Mouse (Mus musculus) adrenal gland, adult 2 months (tissue): ENCODE data around the gene Lenep. TPM values are rescaled to one million over a fixed set of nuclear protein-coding genes. Genes with fewer than 3 reads are reported as not detected.

Source experiments
- DNase-seq: peaks from one replicate; pipeline ENCODE4 v3.0.0; 2021
- polyA plus RNA-seq: library from polyadenylated mRNA; depleted of rRNA; stranded (reverse); fragments of >200 nt; gene quantifications from 2 replicates; pipeline ENCODE4 v1.2.3, GENCODE M21; 2012; rRNA removed
- total RNA-seq, 2 experiments: library from RNA; stranded (reverse); gene quantifications; 2 replicates each; pipeline ENCODE4 v1.2.3; 2021

Lenep gene
- total and polyA plus RNA-seq, 3 experiments = 0.58 to 1.8 (median 1.7) TPM

- peak; percentile 83 for DNase-seq
Observed at GRCm38 (mm10) chr3:89378394-89379067, 24.1 kb downstream of the Lenep start.

- DNase-seq = no peak
Observed at GRCm38 (mm10) chr3:89377831-89378230, 24.8 kb downstream of the Lenep start.

GRCm38 (mm10) chr3:89373581-89374231, 28.9 kb downstream of the Lenep start:
- DNase-seq = no peak

- DNase-seq = no peak
Observed at GRCm38 (mm10) chr3:89367338-89367737, 35.3 kb downstream of the Lenep start.

GRCm38 (mm10) chr3:89365486-89366414, 36.8 kb downstream of the Lenep start:
- no peak for DNase-seq

- no peak for DNase-seq
Observed at GRCm38 (mm10) chr3:89365153-89365485, 37.5 kb downstream of the Lenep start, which contains the start of gene Dcst1. Gene Dcst1 (minus strand): TSS chr3:89365253.

- DNase-seq = no peak
Observed at GRCm38 (mm10) chr3:89364631-89365030, 38.0 kb downstream of the Lenep start.

GRCm38 (mm10) chr3:89361675-89362074, 40.9 kb downstream of the Lenep start, which contains the start of gene Dcst2:
Gene Dcst2 (plus strand): TSS chr3:89361975.
- DNase-seq = no peak

- DNase-seq = no peak
Observed at GRCm38 (mm10) chr3:89360237-89360636, 42.4 kb downstream of the Lenep start.

GRCm38 (mm10) chr3:89359630-89360029, 43.0 kb downstream of the Lenep start:
- DNase-seq = no peak

GRCm38 (mm10) chr3:89356029-89356428, 46.6 kb downstream of the Lenep start:
- DNase-seq = no peak

GRCm38 (mm10) chr3:89355512-89355902, 47.1 kb downstream of the Lenep start:
- no peak for DNase-seq

- peak; percentile 89 for DNase-seq
Observed at GRCm38 (mm10) chr3:89354816-89355511, 47.6 kb downstream of the Lenep start.

GRCm38 (mm10) chr3:89351271-89351670, 51.3 kb downstream of the Lenep start:
- DNase-seq = no peak

Other genes starting within 250 kb of the Lenep start
- gene Hcn3, start 242.6 kb downstream of the Lenep start, total RNA-seq = 1 to 10 TPM; 2.4 to 6.6 TPM
- gene Hcn3, start 242.6 kb downstream of the Lenep start, polyA plus RNA-seq = 20.9 and 34.5 TPM in 2 replicates
- 10 to 100 TPM; 39.3 to 73.3 TPM for gene Clk2, start 238.0 kb downstream of the Lenep start, total RNA-seq
- gene Clk2, start 238.0 kb downstream of the Lenep start, polyA plus RNA-seq = 52.2 and 63.4 TPM in 2 replicates
- 100 to 1,000 TPM in 1 of 2 experiments, 10 to 100 TPM in 1; 87.1 to 104 TPM for gene Scamp3, start 225.3 kb downstream of the Lenep start, total RNA-seq
- 234 and 299 TPM in 2 replicates for gene Scamp3, start 225.3 kb downstream of the Lenep start, polyA plus RNA-seq
- gene Fam189b, start 219.7 kb downstream of the Lenep start, total RNA-seq = 10 to 100 TPM; 15.2 to 16.3 TPM
- 80.2 and 84.4 TPM in 2 replicates for gene Fam189b, start 219.7 kb downstream of the Lenep start, polyA plus RNA-seq
- gene Gba, start 199.9 kb downstream of the Lenep start, total RNA-seq = 10 to 100 TPM; 74.4 to 74.6 TPM
- 40.2 and 43.9 TPM in 2 replicates for gene Gba, start 199.9 kb downstream of the Lenep start, polyA plus RNA-seq
- gene Thbs3, start 187.6 kb downstream of the Lenep start, total RNA-seq = 10 to 100 TPM in 1 of 2 experiments, 1 to 10 TPM in 1; 8.9 to 10.1 TPM
- gene Thbs3, start 187.6 kb downstream of the Lenep start, polyA plus RNA-seq = 10.1 and 10.2 TPM in 2 replicates
- 100 to 1,000 TPM; 150 to 174 TPM for gene Mtx1, start 175.7 kb downstream of the Lenep start, total RNA-seq
- gene Mtx1, start 175.7 kb downstream of the Lenep start, polyA plus RNA-seq = 252 and 300 TPM in 2 replicates
- gene Muc1, start 173.7 kb downstream of the Lenep start, total RNA-seq = under 1 TPM; 0.24 to 0.32 TPM
- gene Muc1, start 173.7 kb downstream of the Lenep start, polyA plus RNA-seq = 0.53 and 0.85 TPM in 2 replicates
- gene Krtcap2, start 156.8 kb downstream of the Lenep start, total RNA-seq = 100 to 1,000 TPM; 143 to 163 TPM
- gene Krtcap2, start 156.8 kb downstream of the Lenep start, polyA plus RNA-seq = 433 and 437 TPM in 2 replicates
- 1 to 10 TPM; 1.9 to 2.3 TPM for gene Trim46, start 156.5 kb downstream of the Lenep start, total RNA-seq
- gene Trim46, start 156.5 kb downstream of the Lenep start, polyA plus RNA-seq = 6.0 and 9.1 TPM in 2 replicates
- gene Dpm3, start 143.4 kb downstream of the Lenep start, total RNA-seq = 100 to 1,000 TPM; 134 to 150 TPM
- gene Dpm3, start 143.4 kb downstream of the Lenep start, polyA plus RNA-seq = 509 and 645 TPM in 2 replicates
- gene Slc50a1, start 132.2 kb downstream of the Lenep start, total RNA-seq = 10 to 100 TPM; 49.9 to 54.7 TPM
- 153 TPM in 2 replicates for gene Slc50a1, start 132.2 kb downstream of the Lenep start, polyA plus RNA-seq
- gene Efna1, start 121.7 kb downstream of the Lenep start, total RNA-seq = 10 to 100 TPM in 1 of 2 experiments, 1 to 10 TPM in 1; 8.0 to 16.6 TPM
- 17.5 and 24.0 TPM in 2 replicates for gene Efna1, start 121.7 kb downstream of the Lenep start, polyA plus RNA-seq
- under 1 TPM; 0.26 to 0.55 TPM for gene Efna3, start 79.8 kb downstream of the Lenep start, total RNA-seq
- gene Efna3, start 79.8 kb downstream of the Lenep start, polyA plus RNA-seq = 0.21 and 1.0 TPM in 2 replicates
- gene Efna4, start 64.8 kb downstream of the Lenep start, total RNA-seq = 1 to 10 TPM in 1 of 2 experiments, under 1 TPM in 1; 0.63 to 1.9 TPM
- gene Efna4, start 64.8 kb downstream of the Lenep start, polyA plus RNA-seq = 1.8 and 3.5 TPM in 2 replicates
- 10 to 100 TPM; 56.1 to 87.5 TPM for gene Adam15, start 52.8 kb downstream of the Lenep start, total RNA-seq
- gene Adam15, start 52.8 kb downstream of the Lenep start, polyA plus RNA-seq = 142 and 182 TPM in 2 replicates
- gene Dcst2, start 40.8 kb downstream of the Lenep start, total RNA-seq = 1 to 10 TPM in 1 of 2 experiments, under 1 TPM in 1; 0.40 to 1.3 TPM
- 0.61 and 1.2 TPM in 2 replicates for gene Dcst2, start 40.8 kb downstream of the Lenep start, polyA plus RNA-seq
- under 1 TPM in 1 of 2 experiments, not detected in 1; 0.41 TPM for gene Dcst1, start 37.5 kb downstream of the Lenep start, total RNA-seq
- gene Dcst1, start 37.5 kb downstream of the Lenep start, polyA plus RNA-seq = 0.46 and 0.53 TPM in 2 replicates
- 100 to 1,000 TPM in 1 of 2 experiments, 10 to 100 TPM in 1; 84.0 to 102 TPM for gene Zbtb7b, start 8.0 kb downstream of the Lenep start, total RNA-seq
- 117 and 121 TPM in 2 replicates for gene Zbtb7b, start 8.0 kb downstream of the Lenep start, polyA plus RNA-seq
- gene Flad1, start 9.1 kb upstream of the Lenep start, total RNA-seq = 10 to 100 TPM; 32.2 to 50.7 TPM
- gene Flad1, start 9.1 kb upstream of the Lenep start, polyA plus RNA-seq = 33.2 and 45.2 TPM in 2 replicates
- gene Cks1b, start 15.6 kb upstream of the Lenep start, total RNA-seq = 10 to 100 TPM; 17.3 to 21.5 TPM
- 9.3 and 9.7 TPM in 2 replicates for gene Cks1b, start 15.6 kb upstream of the Lenep start, polyA plus RNA-seq
- 100 to 1,000 TPM in 1 of 2 experiments, 10 to 100 TPM in 1; 69.6 to 113 TPM for gene Shc1, start 15.7 kb upstream of the Lenep start, total RNA-seq
- 62.6 and 67.4 TPM in 2 replicates for gene Shc1, start 15.7 kb upstream of the Lenep start, polyA plus RNA-seq
- gene Pygo2, start 27.4 kb upstream of the Lenep start, total RNA-seq = 10 to 100 TPM; 31.8 to 44.5 TPM
- gene Pygo2, start 27.4 kb upstream of the Lenep start, polyA plus RNA-seq = 166 and 181 TPM in 2 replicates
- gene Pbxip1, start 33.9 kb upstream of the Lenep start, total RNA-seq = 10 to 100 TPM; 38.4 to 70.0 TPM
- 37.5 and 43.3 TPM in 2 replicates for gene Pbxip1, start 33.9 kb upstream of the Lenep start, polyA plus RNA-seq
- 10 to 100 TPM; 13.9 to 27.7 TPM for gene Pmvk, start 51.7 kb upstream of the Lenep start, total RNA-seq
- 19.4 and 21.5 TPM in 2 replicates for gene Pmvk, start 51.7 kb upstream of the Lenep start, polyA plus RNA-seq
- gene Kcnn3, start 117.4 kb upstream of the Lenep start, total RNA-seq = 1 to 10 TPM; 3.1 to 5.2 TPM
- 1.7 and 2.0 TPM in 2 replicates for gene Kcnn3, start 117.4 kb upstream of the Lenep start, polyA plus RNA-seq